Mouse (Mus musculus): ENCODE measurements around the gene Gm8113. TPM values are rescaled to one million over a fixed set of nuclear protein-coding genes. Genes with fewer than 3 reads are reported as not detected.
"Not testable (repeated sequence)": the region's sequence is repeated elsewhere in the genome, so short reads cannot be mapped to it uniquely, and the experiment has no call there.

Gene Gm8113
- 12.5 and 14.2 TPM in 2 replicates for polyA plus RNA-seq (2015; fragmentation: Nextera tagmentation; extraction: Ambion mirVana)

- Histone ChIP-seq H3K27ac (peak within 1 kb of the TSS; percentile 89), H3K4me3 (replicated peaks) (peak within 1 kb of the TSS; percentile 53), H3K4me2 (peak within 1 kb of the TSS; percentile 52)
- H3K36me3 ChIP-seq; H3K27me3 ChIP-seq (replicated peaks); H3K4me1 ChIP-seq; H3K9me3 ChIP-seq; H3K9ac ChIP-seq: not testable (repeated sequence)
- WGBS: 10% methylated on average over 10 of the region's 10 CpGs
- ATAC-seq (ENCODE audit: insufficient read depth, low FRiP score, low read depth): peak; percentile 90
Measured at GRCm38 (mm10) chr14:43924688-43925403, at the start of gene Gm8113. TSS of gene Gm8113 (plus strand) at chr14:43925390.

DNA sequence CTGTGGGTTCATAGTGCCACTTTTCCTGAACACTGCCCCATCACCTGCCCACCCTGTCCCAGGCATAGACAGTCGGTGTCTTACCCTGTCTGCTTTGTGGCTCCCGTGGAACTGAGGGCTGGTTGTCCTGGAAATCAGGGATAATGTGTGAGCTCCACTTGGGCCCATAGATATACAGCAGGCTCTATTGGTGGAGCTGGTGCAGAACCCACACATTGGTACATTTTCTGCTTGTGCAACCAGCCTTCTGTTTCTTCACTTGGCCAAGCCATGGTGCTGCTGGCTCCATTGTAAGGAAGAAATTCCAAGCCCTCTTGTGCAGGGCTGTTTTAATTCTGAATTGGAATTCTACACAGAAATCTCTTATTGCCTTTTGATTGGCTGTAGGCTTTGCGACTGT is 49.8 kb upstream of the Gm8113 start, which contains the start of gene Ear1:
Gene Ear1, minus strand, starts transcription at position 101 of the 400 bp plus-strand sequence.
- not testable (repeated sequence) for H3K9ac ChIP-seq
- WGBS: 89% methylated on average over 3 of the region's 3 CpGs

DNA sequence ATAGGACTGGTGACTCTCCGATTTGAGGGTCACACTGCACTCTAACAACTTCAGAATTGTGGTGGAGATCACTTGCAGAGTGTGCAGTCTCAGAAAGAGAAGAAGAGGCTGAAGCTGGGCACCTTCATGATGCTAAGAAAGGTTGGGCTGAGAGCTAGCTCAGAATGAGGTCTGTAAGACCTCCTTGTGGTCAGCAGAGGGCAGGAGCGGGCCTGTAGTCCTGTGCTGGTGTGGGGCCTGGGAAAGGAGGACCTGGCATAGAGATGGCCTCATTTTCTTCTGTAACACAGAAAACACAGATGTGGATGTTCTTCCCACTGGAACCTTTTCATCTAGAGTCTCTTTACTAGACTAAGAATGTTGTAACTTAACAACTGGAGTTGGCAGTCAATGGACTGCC is 47.4 kb upstream of the Gm8113 start:
- 76% methylated on average over 1 of the region's 2 CpGs for WGBS
- not testable (repeated sequence) for H3K4me3 ChIP-seq (replicated peaks); ATAC-seq (ENCODE audit: insufficient read depth, low FRiP score, low read depth)

More for the DNA sequence above, 49.8 kb upstream of the Gm8113 start, which contains the start of gene Ear1:
- not testable (repeated sequence) for H3K4me3 ChIP-seq (replicated peaks); H3K27ac ChIP-seq; ATAC-seq (ENCODE audit: insufficient read depth, low FRiP score, low read depth); H3K4me2 ChIP-seq; H3K27me3 ChIP-seq (replicated peaks); H3K4me1 ChIP-seq; H3K36me3 ChIP-seq; H3K9me3 ChIP-seq

GRCm38 (mm10) chr14:43879966-43880545 is 45.1 kb upstream of the Gm8113 start:
- H3K36me3 ChIP-seq; H3K27ac ChIP-seq; ATAC-seq (ENCODE audit: insufficient read depth, low FRiP score, low read depth); H3K27me3 ChIP-seq (replicated peaks); H3K9ac ChIP-seq; H3K9me3 ChIP-seq; H3K4me1 ChIP-seq; H3K4me3 ChIP-seq (replicated peaks); H3K4me2 ChIP-seq: not testable (repeated sequence)
- 89% methylated on average over 5 of the region's 5 CpGs for WGBS

More for the DNA sequence above, 47.4 kb upstream of the Gm8113 start:
- H3K27me3 ChIP-seq (replicated peaks); H3K9ac ChIP-seq; H3K4me2 ChIP-seq; H3K9me3 ChIP-seq; H3K27ac ChIP-seq; H3K4me1 ChIP-seq; H3K36me3 ChIP-seq: not testable (repeated sequence)

DNA sequence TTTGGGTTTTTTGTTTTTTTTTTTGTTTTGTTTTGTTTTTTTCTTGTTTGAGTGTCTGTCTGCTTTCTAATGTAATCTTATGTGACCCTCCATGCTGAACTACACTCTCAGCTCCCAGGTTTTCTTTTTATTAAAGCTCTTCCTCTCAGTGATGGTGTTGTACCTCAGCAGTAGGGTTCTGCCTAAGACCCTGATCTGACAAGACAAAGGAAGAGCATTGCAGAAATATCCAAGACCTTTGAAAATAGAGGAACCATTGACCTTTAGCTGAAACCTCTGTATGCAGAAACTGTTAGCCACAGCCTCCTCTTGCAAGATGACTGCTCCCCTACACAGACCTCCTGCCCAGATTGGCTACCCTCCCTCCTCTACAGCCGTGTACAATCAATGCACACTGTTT is 39.0 kb upstream of the Gm8113 start:
- H3K27me3 ChIP-seq (replicated peaks); H3K4me1 ChIP-seq; H3K4me3 ChIP-seq (replicated peaks); H3K27ac ChIP-seq; H3K9ac ChIP-seq; H3K36me3 ChIP-seq; ATAC-seq (ENCODE audit: insufficient read depth, low FRiP score, low read depth); H3K4me2 ChIP-seq; H3K9me3 ChIP-seq: not testable (repeated sequence)
- WGBS: 54% methylated on average over 1 of the region's 1 CpGs

DNA sequence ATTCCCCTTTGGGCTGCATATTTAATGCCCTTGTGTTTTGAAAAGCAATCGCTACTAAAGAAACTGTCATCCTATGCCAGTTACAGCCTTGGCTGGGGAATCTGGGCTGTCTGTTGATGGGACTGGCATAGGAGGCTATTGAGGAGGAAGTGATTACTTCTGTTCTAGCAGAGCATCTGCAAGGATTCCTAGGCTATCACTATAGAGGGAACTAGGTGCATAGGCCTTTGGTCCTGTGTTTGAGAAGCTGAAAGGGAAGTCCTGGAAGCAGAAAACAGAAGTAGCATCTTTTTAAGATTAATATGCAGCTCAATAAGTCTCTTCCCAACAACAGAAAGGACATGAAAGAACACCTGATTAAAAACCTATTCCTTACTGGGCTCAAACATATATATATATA is 33.9 kb upstream of the Gm8113 start:
- H3K4me3 ChIP-seq (replicated peaks); H3K36me3 ChIP-seq; ATAC-seq (ENCODE audit: insufficient read depth, low FRiP score, low read depth); H3K27me3 ChIP-seq (replicated peaks); H3K4me2 ChIP-seq; H3K9me3 ChIP-seq; H3K27ac ChIP-seq; H3K9ac ChIP-seq; H3K4me1 ChIP-seq: not testable (repeated sequence)
- WGBS: 92% methylated on average over 1 of the region's 1 CpGs

GRCm38 (mm10) chr14:43895357-43895756 is 29.8 kb upstream of the Gm8113 start:
- WGBS: 41% methylated on average over 2 of the region's 2 CpGs
- not testable (repeated sequence) for H3K9ac ChIP-seq; H3K27ac ChIP-seq; H3K4me3 ChIP-seq (replicated peaks); H3K27me3 ChIP-seq (replicated peaks); H3K36me3 ChIP-seq; H3K4me1 ChIP-seq; H3K4me2 ChIP-seq; H3K9me3 ChIP-seq
- ATAC-seq (ENCODE audit: insufficient read depth, low FRiP score, low read depth): peak; percentile 47; the same call in 1 of the 2 replicates

DNA sequence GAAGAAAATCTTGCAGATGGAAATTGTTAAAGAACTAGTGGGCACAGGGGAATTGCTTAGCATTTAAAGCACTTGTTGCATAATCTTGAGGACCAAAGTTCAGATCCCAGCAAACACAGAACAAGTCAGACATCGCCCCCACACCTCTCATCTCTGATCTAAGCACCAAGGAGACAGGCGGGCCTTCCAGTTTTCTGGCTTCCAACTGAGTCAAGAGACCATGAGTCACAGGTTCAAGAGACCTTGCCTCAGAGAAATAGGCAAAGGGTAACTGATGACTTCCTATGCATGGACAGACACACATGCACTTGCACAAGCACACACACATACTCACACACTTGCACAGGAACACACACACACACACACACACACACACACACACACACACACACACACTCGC is 26.6 kb upstream of the Gm8113 start:
- not testable (repeated sequence) for H3K9me3 ChIP-seq; H3K27ac ChIP-seq; ATAC-seq (ENCODE audit: insufficient read depth, low FRiP score, low read depth); H3K4me3 ChIP-seq (replicated peaks); H3K36me3 ChIP-seq; H3K27me3 ChIP-seq (replicated peaks); H3K4me1 ChIP-seq; H3K4me2 ChIP-seq; H3K9ac ChIP-seq
- WGBS: 78% methylated on average over 3 of the region's 3 CpGs

DNA sequence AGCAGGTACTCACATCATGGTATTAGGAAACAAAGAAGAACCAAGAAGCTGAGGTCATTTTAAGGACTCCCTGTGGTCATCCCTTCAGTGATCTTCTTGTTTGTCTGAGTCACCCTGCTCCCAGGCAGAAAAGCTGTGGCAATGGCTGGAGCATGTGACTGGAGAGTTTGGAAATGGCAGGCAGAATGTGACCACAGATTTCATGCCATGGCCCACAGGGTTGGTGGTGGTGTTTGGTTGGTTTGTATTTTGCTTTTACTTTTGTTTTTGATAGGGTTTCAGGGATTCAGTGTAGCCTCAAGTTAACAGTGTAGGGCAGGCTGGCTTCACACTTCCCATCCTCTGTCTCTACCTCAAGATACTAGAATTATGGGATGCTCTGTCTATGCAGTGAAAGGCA is 7.0 kb upstream of the Gm8113 start:
- not testable (repeated sequence) for H3K36me3 ChIP-seq; H3K4me1 ChIP-seq; H3K4me2 ChIP-seq; ATAC-seq (ENCODE audit: insufficient read depth, low FRiP score, low read depth); H3K27me3 ChIP-seq (replicated peaks); H3K9me3 ChIP-seq; H3K27ac ChIP-seq; H3K9ac ChIP-seq; H3K4me3 ChIP-seq (replicated peaks)

DNA sequence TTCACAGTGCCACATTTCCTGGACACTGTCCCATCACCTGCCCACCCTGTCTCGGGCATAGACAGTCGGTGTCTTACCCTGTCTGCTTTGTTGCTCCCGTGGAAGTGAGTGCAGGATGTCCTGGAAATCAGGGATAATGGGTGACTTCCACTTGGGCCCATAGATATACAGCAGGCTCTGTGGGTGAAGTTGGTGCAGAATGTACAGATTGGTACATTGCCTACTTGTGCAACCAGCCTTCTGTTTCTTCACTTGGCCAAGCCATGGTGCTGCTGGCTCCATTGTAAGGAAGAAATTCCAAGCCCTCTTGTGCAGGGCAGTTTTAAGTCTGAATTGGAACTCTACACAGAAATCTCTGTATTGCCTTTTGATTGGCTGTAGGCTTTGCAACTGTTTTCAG is 1.7 kb upstream of the Gm8113 start, which contains the start of gene Ear10:
Gene Ear10, minus strand, starts transcription at position 101 of the 400 bp plus-strand sequence.
- H3K27ac ChIP-seq; H3K9me3 ChIP-seq; H3K4me1 ChIP-seq; H3K27me3 ChIP-seq (replicated peaks); H3K9ac ChIP-seq; ATAC-seq (ENCODE audit: insufficient read depth, low FRiP score, low read depth); H3K36me3 ChIP-seq; H3K4me2 ChIP-seq; H3K4me3 ChIP-seq (replicated peaks): not testable (repeated sequence)
- 80% methylated on average over 3 of the region's 3 CpGs for WGBS

GRCm38 (mm10) chr14:43925404-43925950 is 287 bp downstream of the Gm8113 start:
- H3K4me3 ChIP-seq (replicated peaks): peak overlapping the region; percentile 53
- not testable (repeated sequence) for H3K36me3 ChIP-seq; H3K9me3 ChIP-seq; H3K4me1 ChIP-seq; H3K27me3 ChIP-seq (replicated peaks); H3K9ac ChIP-seq
- peak; percentile 73; the same call in 1 of the 2 replicates for ATAC-seq (ENCODE audit: insufficient read depth, low FRiP score, low read depth)
- H3K4me2 ChIP-seq: peak overlapping the region; percentile 52
- 7% methylated on average over 21 of the region's 21 CpGs for WGBS
- H3K27ac ChIP-seq: peak overlapping the region; percentile 89

DNA sequence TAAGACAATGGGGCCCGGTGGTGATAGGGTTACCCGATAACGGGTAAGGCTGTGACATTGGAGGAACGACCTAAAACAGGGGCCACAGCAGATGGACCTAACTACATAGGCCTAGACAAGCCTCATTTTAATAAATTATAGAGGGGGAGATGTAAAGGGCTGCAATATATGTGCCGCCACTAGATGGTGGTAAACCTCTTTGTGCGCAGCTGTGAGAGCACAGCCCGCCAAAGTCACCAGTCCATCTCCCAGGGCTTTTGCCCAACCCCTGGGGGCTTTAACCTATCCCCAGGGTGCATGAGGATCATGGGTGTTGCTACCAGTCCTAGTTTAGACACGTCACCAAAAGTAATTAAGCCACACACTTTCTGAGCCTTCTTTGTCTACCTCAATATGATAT is 7.8 kb downstream of the Gm8113 start:
- H3K9ac ChIP-seq; H3K4me1 ChIP-seq; H3K4me2 ChIP-seq; H3K36me3 ChIP-seq; H3K27ac ChIP-seq; H3K9me3 ChIP-seq; H3K27me3 ChIP-seq (replicated peaks); ATAC-seq (ENCODE audit: insufficient read depth, low FRiP score, low read depth); H3K4me3 ChIP-seq (replicated peaks): not testable (repeated sequence)
- WGBS: 20% methylated on average over 8 of the region's 8 CpGs

All from stomach, embryonic 15.5 days (tissue).